Mouse (Mus musculus): ENCODE data around the gene Nsg2.
A peak's percentile ranks its signal among the peaks of the same experiment; 100 is the strongest.

Nsg2 gene

DNA sequence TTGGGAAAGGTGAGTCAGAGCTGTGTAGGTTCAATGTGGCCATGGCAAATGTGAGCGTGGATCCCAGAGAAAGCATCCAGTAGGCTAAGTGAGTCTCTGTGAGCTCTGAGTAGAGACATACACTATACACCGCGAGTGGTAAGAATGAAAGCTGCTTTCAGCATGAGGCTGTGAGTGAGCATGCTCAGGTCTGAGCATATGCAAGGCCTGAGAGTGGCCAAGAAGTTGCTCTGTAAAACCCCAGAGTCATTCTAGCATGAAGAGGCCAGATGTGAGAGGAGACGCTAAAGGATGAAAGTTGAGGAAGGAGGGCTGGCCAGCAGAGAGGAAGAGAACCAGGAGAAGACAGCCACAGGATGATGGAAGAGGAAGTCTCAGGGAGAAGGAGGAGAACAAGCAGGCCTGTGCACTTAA, 12.8 kb downstream of the Nsg2 start:
- no peak for DNase-seq

DNA sequence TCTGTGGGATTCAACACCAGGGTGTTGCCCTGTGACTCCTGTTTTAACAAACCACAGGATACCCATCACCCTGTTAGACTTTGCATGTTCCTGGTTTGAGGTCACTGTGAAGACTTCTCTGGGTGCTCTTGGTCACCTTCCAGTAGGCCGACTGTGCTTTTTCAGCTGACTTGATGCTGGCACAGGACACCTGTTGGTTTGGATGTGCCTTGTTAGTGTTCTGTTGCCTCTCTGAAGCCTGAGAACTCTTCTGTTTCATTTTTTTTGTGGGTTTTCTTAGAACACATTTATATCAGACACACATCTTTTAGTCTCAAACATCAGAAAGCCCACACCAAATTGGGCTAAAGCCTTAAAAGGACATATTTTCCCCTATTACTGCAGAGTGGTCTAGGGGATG, 13.3 kb downstream of the Nsg2 start:
- DNase-seq, result no peak

DNA sequence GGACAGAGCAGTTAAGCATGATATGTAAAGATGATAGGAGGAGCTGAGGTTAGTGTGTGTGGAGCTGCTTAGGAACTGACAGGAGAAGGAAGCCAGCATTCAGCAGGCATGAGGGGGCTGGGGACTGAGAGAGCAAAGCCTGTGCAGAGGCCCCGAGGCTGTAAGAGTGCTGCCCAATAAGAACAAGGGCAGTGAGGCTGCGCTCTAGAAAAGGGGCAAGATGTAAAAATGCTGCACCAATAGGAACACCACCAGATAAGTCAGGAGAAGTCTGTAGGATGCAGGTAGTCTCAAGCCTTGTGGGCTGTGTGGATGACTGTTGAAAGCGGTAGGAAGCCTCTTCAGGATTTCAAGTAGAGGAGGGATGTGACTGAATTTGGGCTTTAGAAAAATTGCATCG, 17.9 kb downstream of the Nsg2 start:
- DNase-seq, result no peak

DNA sequence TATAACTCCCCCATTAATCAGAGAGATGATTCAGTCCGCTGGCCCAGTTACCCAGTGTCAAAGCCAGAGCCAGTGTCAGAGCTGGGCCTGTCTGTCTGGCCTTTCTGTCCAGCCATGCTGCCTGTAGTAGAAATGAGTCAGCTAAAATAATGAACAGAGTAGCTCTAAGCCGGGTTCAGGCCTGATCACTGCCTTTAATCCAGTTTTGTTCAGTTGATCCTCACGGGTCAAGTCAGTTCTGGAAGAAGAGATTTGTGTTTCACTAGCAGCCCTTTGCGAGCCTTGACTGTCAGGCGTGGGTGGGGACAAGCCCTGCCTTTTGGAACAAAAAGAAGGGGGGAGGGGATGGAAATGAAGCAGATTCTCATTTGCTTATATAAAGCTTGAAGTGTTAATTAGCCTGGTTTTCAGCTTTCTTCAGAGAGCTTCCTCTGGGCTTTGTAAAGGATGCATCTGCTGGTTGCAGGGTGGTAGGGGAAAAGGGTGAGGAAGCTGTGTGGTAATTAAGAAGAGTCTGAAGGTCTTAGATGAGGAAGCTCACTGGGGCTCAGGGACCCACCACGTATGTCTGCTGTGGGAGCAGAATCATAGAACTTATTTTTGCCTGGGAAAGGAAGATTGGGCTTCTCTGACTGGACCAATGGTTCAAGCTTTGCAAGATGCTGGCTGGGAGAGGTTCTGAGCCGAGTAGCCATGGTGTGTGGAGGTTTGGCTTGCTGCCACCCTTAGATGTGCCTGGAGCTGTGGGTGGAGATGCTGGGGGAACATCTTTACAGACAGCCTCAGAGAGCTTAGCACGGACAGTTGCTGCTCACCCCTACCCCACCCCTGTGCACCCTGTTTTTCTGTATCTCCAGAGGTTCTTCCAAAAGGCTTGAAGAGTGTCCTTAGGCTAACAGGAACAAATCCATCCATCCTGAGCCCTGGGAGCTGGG, 20.0 kb downstream of the Nsg2 start:
- DNase-seq, result peak; percentile 63

DNA sequence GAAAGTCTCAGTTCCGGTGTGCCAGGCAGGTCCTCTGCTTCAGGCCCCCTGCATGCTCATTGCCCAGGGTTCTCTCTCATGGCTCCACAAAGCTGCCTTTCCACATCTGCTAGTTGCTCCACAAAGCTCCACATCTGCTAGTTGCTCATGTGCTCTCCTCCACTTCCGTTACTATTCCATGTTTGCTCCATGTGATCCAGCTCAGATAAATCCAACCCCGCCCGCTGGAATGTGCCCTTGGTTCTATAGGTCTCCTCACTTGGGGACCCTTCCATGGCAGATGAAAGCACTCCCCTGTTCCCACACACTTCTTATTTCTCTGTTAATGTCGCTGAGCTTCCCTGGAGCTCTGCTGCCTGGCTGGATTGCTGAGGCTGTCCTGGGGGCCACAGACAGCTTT, 26.4 kb downstream of the Nsg2 start:
- no peak for DNase-seq

DNA sequence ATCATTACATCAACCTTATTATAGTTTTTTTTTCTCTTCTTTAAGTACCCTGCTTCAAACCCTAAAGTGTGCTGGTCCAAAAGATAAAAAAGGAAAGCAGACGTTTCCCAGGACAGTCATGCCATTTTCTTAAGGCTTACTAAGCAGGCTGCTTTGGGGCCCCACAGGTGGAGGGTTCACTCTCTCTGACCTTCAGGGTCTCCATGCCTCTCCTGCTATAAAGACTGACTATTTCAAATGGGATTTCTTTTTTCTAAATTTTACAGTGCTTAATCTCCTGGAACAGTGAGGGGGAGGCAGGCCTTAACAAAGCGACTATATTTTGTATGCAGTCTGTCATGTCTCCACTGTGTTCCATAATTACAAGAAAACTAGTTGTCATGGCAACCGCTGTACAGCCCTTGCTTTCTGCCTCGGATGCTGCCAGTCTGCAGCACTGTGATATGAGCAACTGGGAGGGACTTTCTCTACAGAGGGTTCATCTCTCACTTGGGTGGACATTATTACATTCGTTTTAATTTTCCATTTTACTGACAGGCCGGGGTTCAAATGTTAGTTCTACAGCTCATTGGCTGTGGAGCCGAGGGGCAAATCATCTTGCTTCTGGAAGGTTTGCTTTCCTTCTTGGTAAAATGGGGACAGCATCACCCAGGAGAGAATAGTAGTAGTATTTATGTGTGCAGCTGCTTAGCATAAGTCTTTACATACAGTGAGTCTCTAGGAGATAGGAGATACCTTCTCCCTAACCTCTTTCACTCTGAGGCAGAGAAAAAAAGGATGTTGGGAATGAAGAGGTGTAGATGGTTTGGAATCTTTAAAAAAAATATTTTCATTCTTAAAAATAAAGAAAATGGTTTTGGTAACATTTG, 27.4 kb downstream of the Nsg2 start:
- peak; percentile 67 for DNase-seq

DNA sequence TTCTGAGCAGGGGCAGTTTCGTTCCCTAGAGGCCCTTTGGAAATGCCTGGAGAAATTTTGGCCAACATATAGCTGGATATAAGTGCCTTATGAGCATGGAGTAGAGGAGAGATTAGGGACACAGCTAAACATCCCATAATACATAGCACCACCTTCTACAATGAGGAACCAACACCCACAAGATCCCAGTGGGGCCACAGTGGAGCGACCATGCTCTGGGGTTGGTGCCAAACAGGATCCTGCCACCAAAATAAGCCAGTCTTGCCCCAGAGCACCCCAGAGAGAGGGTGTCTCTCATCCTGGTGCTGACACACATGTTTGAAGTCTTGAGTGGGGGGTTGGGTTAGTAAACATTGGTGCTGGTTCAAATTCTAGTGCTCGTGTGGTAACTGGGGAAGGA, 28.3 kb downstream of the Nsg2 start:
- DNase-seq, result no peak

DNA sequence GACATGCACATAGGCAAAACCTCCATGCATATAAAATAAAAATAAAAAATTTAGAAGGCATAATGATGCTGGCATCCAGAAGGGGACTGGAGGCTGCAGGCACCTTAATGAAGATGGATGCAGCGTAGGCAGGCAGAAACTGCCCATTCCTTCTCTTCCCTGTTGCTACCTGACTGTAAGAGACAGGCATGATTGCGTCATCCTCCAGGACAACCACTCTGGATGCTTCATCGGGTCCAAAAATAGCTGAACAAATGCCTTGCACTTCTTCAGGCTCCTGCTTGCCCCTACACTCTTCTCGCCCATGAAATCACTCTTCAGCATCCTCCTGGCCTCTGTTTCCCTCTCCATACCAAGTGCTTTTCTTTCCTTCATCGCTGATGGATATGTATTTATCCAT, 29.1 kb downstream of the Nsg2 start:
- no peak for DNase-seq

DNA sequence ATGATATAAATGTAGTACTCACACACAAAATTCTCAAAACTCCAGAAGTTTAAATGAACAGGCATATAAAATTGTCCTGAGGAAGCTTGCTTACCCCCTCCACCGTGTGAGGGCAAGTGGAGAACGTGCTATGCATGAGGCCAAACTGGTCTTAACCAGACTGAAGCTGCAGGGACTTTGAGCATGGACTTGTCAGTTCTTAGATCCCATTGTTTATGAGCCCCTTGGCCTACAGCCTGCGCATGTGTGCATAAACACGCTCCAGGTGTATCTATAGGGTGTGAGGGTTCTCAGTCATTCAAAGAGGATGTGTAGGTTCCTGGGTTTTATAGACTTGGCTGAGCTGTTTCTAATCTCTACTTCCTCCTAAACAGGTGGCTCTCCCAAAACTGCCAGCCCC, 31.1 kb downstream of the Nsg2 start:
- no peak for DNase-seq

DNA sequence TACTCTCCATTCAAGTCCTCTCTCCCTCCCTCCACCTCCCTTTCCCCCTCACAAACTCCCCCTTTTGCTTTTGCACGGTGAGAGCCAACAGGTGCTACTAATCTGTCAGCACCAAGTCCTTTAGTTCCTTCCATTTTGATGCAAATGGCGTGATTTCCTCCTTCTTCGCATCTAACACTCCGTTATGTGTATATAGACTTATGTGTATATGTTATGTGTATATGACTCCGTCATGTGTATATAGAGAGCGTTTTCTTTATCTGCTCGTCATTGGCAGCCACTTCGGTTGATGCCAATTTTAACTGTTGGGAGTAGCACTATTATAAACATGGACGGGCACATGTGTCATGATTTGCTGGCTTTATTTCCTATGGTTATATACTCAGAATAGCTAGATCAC, 31.8 kb downstream of the Nsg2 start:
- DNase-seq, result no peak

DNA sequence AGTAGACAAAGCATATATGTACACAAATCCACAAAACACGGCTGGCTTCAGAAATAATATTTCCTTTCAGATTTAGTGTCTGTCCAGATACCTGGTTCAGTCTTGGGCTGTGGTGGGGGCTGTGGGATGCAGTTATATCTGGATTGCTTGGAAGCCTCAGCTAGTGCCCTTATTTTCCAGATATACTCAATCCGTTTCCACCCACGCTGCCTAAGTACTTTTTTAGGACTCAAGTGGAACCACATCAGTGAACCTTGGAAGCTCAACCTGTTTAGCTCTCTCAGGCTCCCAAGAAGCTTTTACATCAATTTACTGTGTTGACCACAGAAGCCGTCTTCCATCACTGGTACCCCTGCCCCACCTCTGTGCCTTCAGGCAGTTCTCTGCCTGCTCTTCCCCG, 35.6 kb downstream of the Nsg2 start:
- no peak for DNase-seq

DNA sequence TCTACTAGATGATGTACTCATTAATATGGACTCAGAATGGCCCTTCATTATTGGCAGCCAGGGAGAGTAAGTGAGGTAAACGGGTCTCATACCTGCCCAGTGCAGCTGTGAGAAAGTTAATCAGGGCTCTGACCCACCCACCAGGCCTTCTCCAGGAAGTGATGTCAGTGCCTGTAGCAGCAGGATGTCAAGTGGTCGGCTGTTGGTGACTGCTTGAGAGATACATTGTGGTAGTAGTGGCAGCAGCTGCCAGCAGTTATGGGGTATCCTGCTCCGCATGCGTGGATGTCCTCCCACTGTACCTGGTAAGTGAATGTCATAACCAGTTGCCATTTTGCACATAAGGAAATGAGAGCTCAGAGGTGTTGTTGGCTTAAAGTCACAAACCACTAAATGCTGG, 39.4 kb downstream of the Nsg2 start:
- DNase-seq, result no peak

DNA sequence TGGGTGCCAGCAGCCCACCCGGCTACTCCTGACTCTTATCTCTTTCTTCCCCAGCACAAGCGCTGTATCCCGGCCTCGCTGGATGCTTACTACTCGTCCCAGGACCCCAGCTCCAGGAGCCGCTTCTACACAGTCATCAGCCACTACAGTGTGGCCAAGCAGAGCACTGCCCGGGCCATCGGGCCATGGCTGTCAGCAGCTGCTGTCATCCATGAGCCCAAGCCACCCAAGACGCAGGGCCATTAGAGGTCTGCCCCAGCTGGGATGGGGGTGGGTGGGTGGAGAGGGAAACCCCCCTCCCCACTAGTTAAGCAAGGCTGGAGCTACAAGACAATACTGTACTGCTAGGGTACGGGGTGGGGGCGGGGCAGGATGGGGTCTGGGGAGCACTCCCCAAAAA, 57.1 kb downstream of the Nsg2 start:
- DNase-seq, result no peak

DNA sequence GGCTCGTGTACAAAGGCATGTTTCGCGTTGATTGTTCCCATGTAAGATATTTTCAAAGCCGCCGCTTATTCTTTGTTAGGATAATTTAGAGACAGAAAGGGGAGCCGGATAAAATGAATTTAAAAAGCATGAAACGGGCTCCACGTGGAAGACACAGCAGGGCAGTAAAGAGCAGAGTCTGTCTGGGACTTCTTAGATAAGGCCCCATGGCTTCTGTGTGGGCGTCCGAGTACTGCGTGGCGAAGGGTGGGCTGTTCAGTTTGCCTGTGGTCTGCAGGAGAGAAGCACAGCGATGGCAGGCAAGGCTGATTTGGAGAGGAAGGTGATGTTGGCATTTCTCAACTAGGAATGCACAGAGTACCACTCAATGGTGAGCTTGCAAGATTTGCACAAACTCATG, 57.6 kb downstream of the Nsg2 start:
- DNase-seq, result no peak

DNA sequence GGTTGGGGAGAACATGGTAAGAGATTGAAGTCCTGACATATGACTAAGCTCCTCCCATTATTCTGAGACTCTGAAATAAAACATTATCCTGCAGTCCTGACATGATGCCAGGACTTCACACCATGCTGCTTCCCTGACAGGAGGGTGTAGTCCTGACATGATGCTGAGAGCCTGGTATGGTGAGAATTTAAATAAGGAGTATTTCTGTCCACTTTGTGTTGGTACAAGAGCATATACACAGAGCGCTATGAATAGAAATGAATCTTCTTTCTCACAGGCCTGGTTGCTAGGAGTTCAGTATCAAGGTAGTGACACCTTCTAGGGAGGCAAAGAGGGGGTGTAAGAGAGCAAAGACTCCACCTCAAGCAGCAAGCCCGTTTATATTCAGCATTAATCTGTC, 60.8 kb downstream of the Nsg2 start:
- DNase-seq, result no peak

DNA sequence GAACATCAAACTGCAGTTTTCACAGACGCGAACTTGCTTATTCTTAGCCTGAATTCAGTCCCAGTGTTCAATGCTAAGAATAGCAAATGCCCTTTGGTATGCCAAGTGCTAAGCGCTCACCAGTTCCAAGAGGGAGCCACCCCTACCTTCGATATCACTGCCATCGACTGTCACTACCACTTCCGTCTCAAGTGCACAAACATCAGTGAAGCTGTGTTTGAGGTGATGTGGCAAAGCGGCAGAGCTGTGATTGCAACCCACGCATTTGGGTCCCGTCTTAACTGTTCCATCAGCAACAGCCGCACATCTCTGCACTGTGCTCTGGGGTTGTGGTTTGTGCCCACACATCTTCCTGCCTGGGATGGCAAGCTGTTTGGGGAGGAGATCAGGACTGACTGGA, 61.6 kb downstream of the Nsg2 start:
- DNase-seq, result peak; percentile 82

DNA sequence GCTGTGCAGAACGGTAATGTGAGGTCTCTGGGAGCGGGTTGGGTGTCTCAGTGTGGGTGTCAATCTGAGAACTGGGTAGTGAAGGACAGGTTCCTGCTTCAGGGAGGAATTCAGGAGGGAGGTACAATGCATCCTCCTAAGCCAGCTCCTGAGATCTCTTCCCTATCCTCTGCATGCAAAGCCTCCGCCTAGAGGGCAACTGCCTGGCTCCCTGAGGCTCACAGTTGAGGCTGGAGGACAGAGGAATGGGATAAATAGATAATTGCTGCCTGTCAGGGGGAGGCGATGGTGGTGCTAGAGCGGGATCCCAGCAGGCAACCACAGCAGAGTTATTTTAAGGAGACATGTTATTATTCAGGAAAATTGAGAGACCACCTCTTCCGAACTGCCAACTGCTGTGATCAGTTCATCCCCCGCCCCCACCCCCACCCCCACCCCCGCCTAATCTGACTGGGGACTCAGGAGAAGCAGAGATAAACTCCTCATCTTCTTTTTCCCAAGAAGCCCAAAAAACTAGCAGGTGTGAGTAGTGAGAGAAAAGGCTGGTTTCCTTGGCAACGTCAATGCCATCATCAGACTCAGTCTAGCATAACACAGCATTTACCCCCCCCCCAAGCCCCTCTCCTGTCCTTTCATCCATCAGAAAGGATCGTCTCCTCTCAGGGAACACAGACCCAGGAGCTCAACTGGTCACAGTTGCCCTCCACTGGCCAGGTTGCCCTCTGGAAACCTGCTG, 63.7 kb downstream of the Nsg2 start:
- no peak for DNase-seq

DNA sequence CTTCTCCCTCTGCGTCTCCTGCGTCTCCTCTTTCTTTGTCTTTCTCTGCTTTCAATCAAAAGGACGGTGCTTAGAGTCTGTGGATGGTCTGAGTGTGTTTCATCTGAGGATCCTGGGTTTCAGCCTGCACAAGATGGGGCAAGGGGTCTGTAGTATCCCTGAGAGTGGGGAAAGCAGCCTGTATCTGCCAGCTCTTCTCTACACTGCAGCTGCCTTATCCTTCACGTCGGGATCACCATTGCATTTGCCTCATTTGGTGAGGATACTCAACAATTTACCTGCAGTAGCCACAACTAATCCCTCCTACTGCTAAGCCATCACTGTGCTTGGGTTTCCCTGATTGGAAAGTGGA, 64.2 kb downstream of the Nsg2 start:
- no peak for DNase-seq

DNA sequence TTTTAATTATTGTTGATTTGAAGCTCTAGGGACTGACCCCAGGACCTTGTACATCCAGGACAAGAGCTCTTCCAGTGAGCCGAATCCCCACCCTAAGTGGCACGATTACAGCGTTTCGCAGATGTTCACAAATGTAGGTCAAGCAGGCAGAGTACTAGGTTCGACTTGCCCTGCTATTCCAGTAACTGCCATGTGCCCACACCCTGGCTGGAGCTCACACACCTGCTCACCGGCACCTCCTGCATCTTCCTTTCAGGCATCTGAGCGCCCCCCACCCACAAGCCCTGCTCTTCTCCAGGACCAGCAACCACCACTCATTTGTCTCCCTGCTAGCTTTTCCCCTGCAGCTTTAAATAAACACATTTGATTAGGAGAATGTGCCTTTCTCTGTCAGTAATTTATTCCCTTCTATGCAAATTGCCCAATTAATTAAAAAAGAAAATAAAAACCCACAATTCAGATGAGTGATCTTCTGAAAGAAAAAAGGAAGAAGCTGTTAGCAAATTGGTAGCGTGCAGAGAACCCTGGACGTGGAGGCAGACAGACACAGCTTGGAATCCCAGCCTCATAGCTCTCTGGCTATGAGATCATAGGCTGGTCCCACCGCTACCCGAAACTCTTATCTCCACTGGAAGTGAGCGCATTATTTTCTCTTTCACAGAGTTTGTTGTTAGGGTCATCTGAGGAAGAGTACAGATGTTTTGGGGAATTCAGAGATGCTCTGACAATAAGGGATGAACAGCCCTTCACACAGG, 68.7 kb downstream of the Nsg2 start:
- no peak for DNase-seq

DNA sequence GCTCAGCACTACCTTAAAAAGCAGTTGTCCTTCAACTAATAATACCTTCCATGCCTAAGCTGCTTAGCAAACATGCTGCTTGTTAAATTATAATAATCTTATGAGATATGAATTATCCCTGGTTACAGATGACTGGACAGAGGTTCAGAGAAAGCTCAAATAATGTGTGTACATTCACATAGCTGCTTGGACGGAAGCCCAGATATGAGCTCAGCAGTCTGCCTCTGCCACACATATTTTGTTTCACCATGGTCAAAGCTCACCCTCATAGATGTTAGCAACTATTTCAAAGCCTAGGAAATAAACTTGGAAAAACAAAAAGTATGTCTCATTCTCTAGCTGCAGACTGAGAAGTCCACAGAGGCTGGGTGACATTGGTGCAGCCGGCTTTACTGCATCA, 74.9 kb downstream of the Nsg2 start:
- DNase-seq, result no peak

DNA sequence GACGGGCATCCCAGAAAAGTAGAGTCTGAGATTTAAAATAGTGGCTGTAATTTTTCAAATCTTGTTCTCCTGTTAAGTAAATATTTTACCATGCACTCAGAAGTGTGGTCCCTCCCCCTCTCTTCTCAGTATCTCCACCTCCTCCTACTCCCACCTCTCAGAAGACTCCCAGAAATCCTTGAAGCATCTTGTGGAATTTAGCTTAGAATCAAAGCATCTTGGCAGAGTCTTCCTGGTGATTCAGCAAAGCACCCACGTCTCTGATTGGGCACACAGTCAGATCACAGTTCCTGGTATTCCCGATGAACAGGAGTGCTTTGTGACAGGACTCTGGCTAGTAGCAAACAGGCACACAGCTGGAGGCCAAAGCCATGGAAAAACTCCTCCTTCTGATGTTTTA, 83.2 kb downstream of the Nsg2 start:
- peak; percentile 77 for DNase-seq

DNA sequence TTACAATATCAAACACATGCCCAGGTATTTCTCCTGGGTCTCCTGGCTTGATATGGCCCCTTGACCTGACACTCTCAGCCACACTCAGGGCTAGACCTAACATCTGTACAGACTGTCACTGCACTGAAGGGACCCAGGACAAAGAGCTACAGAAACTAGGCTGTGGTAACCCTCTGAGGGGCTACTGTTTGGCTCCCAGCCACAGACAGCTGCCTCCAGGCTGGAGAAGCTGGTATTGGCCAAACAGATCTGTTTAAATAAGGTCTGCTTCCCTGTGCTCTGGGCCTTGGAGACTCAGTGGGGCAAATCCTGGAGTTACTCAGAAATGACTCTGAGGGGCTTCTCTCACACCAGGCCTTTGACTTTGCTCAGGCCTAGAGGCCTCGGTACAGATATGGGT, 86.3 kb downstream of the Nsg2 start:
- no peak for DNase-seq

DNA sequence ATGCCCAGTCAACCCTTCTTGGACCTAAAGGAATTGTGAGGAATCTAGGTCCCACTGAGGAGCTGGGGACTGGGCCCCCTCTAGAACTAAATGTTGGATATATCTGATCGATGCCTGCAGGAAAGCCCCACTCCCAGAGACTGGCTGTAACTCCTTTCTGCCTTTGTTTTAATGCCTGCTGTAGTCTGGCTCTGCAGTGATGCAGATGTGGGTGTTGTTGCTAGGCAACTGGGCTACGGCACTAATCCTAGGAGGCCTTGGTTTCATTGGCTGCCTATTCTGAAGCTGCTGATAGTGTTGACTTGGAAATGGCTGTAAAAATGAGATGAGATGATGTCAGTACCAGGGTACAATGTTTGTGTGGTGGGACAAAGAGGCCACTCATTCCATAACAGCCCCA, 87.1 kb downstream of the Nsg2 start:
- peak; percentile 93 for DNase-seq
